Mouse (Mus musculus) MEL (cell line): ENCODE measurements around the gene Meaf6. TPM values are rescaled to one million over a fixed set of nuclear protein-coding genes. Genes with fewer than 3 reads are reported as not detected.

ENCODE experiments used
- DNase-seq: peaks from one replicate; pipeline ENCODE4 v3.0.0; 2011; ENCODE audit warnings: low read depth, low spot score
- H3K27ac ChIP-seq: 2 replicates; pipeline ENCODE4 v1.5.1; 2012; ENCODE audit warnings: low read depth, mild to moderate bottlenecking, control low read depth, low read length, moderate library complexity; ENCODE audit not compliant: control insufficient read depth
- H3K27me3 ChIP-seq, 2 experiments: fragments of 150-350 bp in 1 of 2; sonication (generic) in 1 of 2; 2 replicates each; pipeline ENCODE4 v1.6.1; 2012; ENCODE audit warnings: low read length in 2 of 2, mild to moderate bottlenecking in 2 of 2, improper control_type of control experiment in 1 of 2, moderate library complexity in 1 of 2; ENCODE audit not compliant: insufficient read depth in 2 of 2, control insufficient read depth in 1 of 2
- H3K36me3 ChIP-seq, 2 experiments: 2 replicates each; pipeline ENCODE4 v1.6.1; 2012 to 2014; ENCODE audit warnings: low read length in 2 of 2, improper control_type of control experiment in 1 of 2, inconsistent platforms in 1 of 2, mild to moderate bottlenecking in 1 of 2; ENCODE audit not compliant: insufficient read depth in 2 of 2, control insufficient read depth in 1 of 2
- H3K4me1 ChIP-seq, 2 experiments: fragments of 150-350 bp in 1 of 2; sonication (generic) in 1 of 2; 2 replicates each; pipeline ENCODE4 v1.6.1; 2012; ENCODE audit warnings: low read length in 2 of 2, improper control_type of control experiment in 1 of 2, mild to moderate bottlenecking in 1 of 2; ENCODE audit not compliant: insufficient read depth in 2 of 2, control insufficient read depth in 1 of 2
- H3K4me3 ChIP-seq, 2 experiments: fragments of 150-350 bp in 1 of 2; sonication (generic) in 1 of 2; 2 replicates each; pipeline ENCODE4 v1.5.1; 2012; ENCODE audit warnings: low read depth in 2 of 2, low read length in 2 of 2, mild to moderate bottlenecking in 2 of 2, moderate library complexity in 2 of 2, control low read depth in 1 of 2, improper control_type of control experiment in 1 of 2; ENCODE audit not compliant: control insufficient read depth in 1 of 2, insufficient read depth in 1 of 2
- H3K79me2 ChIP-seq: 2 replicates; pipeline ENCODE4 v1.6.1; 2012; ENCODE audit warnings: mild to moderate bottlenecking, low read length, moderate library complexity; ENCODE audit not compliant: control insufficient read depth, poor library complexity, insufficient read depth
- H3K9ac ChIP-seq: 2 replicates; pipeline ENCODE4 v1.6.1; 2012; ENCODE audit warnings: low read depth, mild to moderate bottlenecking, control low read depth, low read length, moderate library complexity; ENCODE audit not compliant: control insufficient read depth, poor library complexity, severe bottlenecking
- H3K9me3 ChIP-seq: fragments of 150-350 bp; sonication (generic); replicated peaks from 2 replicates; pipeline ENCODE4 v1.6.1; 2012; ENCODE audit warnings: mild to moderate bottlenecking, low read length, improper control_type of control experiment, moderate library complexity; ENCODE audit not compliant: insufficient read depth
- CHD1 ChIP-seq: IDR thresholded peaks from 2 replicates; pipeline ENCODE4 v1.6.1; 2012; ENCODE audit warnings: low read depth, mild to moderate bottlenecking, inconsistent platforms, low read length, improper control_type of control experiment
- CTCF ChIP-seq, 3 experiments: IDR thresholded peaks in 2 of 3; conservative IDR thresholded peaks in 1 of 3; 2 replicates each; pipeline ENCODE4 v1.5.1; 2011 to 2012; ENCODE audit warnings: low read length in 3 of 3, low read depth in 2 of 3, mild to moderate bottlenecking in 2 of 3, improper control_type of control experiment in 1 of 3, inconsistent platforms in 1 of 3, mixed read lengths in 1 of 3, moderate library complexity in 1 of 3; ENCODE audit not compliant: control insufficient read depth in 1 of 3, insufficient read depth in 1 of 3, poor library complexity in 1 of 3, severe bottlenecking in 1 of 3
- GATA1 ChIP-seq: IDR thresholded peaks from 2 replicates; pipeline ENCODE4 v1.6.1; 2011; ENCODE audit warnings: low read depth, low read length, improper control_type of control experiment
- MEF2A ChIP-seq: IDR thresholded peaks from 2 replicates; pipeline ENCODE4 v1.6.1; 2014; ENCODE audit warnings: low read depth, mild to moderate bottlenecking, inconsistent platforms, low read length, improper control_type of control experiment; ENCODE audit not compliant: poor library complexity, insufficient replicate concordance, severe bottlenecking; ENCODE audit errors: extremely low read depth
- MXI1 ChIP-seq: IDR thresholded peaks from 2 replicates; pipeline ENCODE4 v1.6.1; 2011; ENCODE audit warnings: mild to moderate bottlenecking, low read depth, low read length, improper control_type of control experiment
- MYB ChIP-seq: IDR thresholded peaks from 2 replicates; pipeline ENCODE4 v1.6.1; 2011; ENCODE audit warnings: mild to moderate bottlenecking, low read depth, low read length, improper control_type of control experiment
- POLR2A ChIP-seq, 2 experiments: IDR thresholded peaks; 2 replicates each; pipeline ENCODE4 v1.6.1; 2011 to 2012; ENCODE audit warnings: low read length in 2 of 2, mild to moderate bottlenecking in 2 of 2, control low read depth in 1 of 2, improper control_type of control experiment in 1 of 2, low read depth in 1 of 2, moderate library complexity in 1 of 2; ENCODE audit not compliant: control insufficient read depth in 1 of 2, insufficient read depth in 1 of 2, poor library complexity in 1 of 2
- RAD21 ChIP-seq: IDR thresholded peaks from 2 replicates; pipeline ENCODE4 v1.6.1; 2011; ENCODE audit warnings: mild to moderate bottlenecking, low read depth, low read length, improper control_type of control experiment
- RCOR1 ChIP-seq: IDR thresholded peaks from 2 replicates; pipeline ENCODE4 v1.6.1; 2012; ENCODE audit warnings: low read depth, mild to moderate bottlenecking, inconsistent platforms, low read length, improper control_type of control experiment
- SMC3 ChIP-seq: IDR thresholded peaks from 2 replicates; pipeline ENCODE4 v1.6.1; 2011; ENCODE audit warnings: low read depth, low read length, improper control_type of control experiment
- TAL1 ChIP-seq: IDR thresholded peaks from 2 replicates; pipeline ENCODE4 v1.6.1; 2012; ENCODE audit warnings: mild to moderate bottlenecking, inconsistent platforms, low read length, moderate library complexity, mixed read lengths
- TBP ChIP-seq: IDR thresholded peaks from 2 replicates; pipeline ENCODE4 v1.8.0; 2011; ENCODE audit warnings: low read depth, low read length, improper control_type of control experiment
- UBTF ChIP-seq: IDR thresholded peaks from 2 replicates; pipeline ENCODE4 v1.6.1; 2012; ENCODE audit warnings: low read depth, mild to moderate bottlenecking, inconsistent platforms, low read length, improper control_type of control experiment, moderate library complexity, borderline replicate concordance; ENCODE audit not compliant: insufficient read depth
- ZC3H11A ChIP-seq: IDR thresholded peaks from 2 replicates; pipeline ENCODE4 v1.6.1; 2012; ENCODE audit warnings: low read depth, mild to moderate bottlenecking, inconsistent platforms, low read length, improper control_type of control experiment
- ZMIZ1 ChIP-seq: IDR thresholded peaks from 2 replicates; pipeline ENCODE4 v1.6.1; 2012; ENCODE audit warnings: low read depth, mild to moderate bottlenecking, inconsistent platforms, low read length, improper control_type of control experiment, moderate library complexity
- ZNF384 ChIP-seq: IDR thresholded peaks from 2 replicates; pipeline ENCODE4 v1.6.1; 2012; ENCODE audit warnings: low read depth, mild to moderate bottlenecking, inconsistent platforms, low read length, improper control_type of control experiment
- polyA plus RNA-seq, 2 experiments: library from polyadenylated mRNA; stranded (reverse) in 1 of 2; unstranded in 1 of 2; fragments of >175 nt in 1 of 2; fragments of >200 nt in 1 of 2; gene quantifications; 2 replicates each; pipeline versions ENCODE4 v1.2.1 to v1.2.4; 2012; ENCODE audit warnings: low replicate concordance in 2 of 2, low read depth in 1 of 2; ENCODE audit not compliant: insufficient read length in 2 of 2, insufficient read depth in 1 of 2, missing spikeins in 1 of 2
- total RNA-seq: library from RNA; depleted of rRNA; stranded (reverse); fragments of 300-350 nt; gene quantifications from 2 replicates; pipeline ENCODE4 v1.2.3, GENCODE M21; 2012

The Meaf6 gene
- total and polyA plus RNA-seq, 3 experiments: 34.9 to 46.7 TPM; not detected in 1

DNA sequence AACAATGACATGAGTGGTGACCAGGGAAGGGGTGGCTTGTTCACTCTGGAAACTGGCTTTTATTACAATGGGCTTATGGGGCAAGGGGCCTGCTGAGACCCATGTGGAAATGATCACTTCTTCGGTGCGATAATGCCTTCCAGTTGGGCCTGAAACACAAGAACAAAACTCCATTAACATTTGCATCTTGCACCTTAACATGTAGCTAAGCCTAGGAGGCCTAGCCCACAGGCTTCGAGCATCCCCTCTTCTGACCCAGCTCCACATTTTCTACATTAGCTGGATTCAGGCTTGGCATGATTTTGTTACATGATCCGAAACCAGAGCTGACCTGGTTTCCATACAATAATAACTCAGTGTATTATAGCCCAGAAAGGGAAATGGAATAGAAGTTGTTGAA, 28.5 kb upstream of the Meaf6 start:
- H3K9ac ChIP-seq: no peak overlapping the region
- H3K27me3 ChIP-seq: no peaks in the 10 kb centered on the region
- DNase-seq: no peak
- H3K4me1 ChIP-seq: peaks cover 6 to 19% of the 10 kb centered on the region in 2 experiments; a peak in 3 of 4 replicates
- H3K79me2 ChIP-seq: no peaks in the 10 kb centered on the region
- no peak overlapping the region for H3K4me3 ChIP-seq
- no peaks in the 10 kb centered on the region for H3K9me3 ChIP-seq
- 0 out of 2 replicates have a peak overlapping the region, but pooled peaks have one; percentile 13 for H3K27ac ChIP-seq
- peaks cover 5 to 13% of the 10 kb centered on the region in 2 experiments for H3K36me3 ChIP-seq
- TF ChIP-seq ZNF384 (no peak), POLR2A (IDR thresholded peaks at IDR 0.05; ENCODE audit: control insufficient read depth in 1 of 2, insufficient read depth in 1 of 2, low read depth in 1 of 2, low read length in 2 of 2, poor library complexity in 1 of 2) (peak in 1 of 2 experiments; percentile 23; a peak in 1 of 4 replicates), TAL1 (no peak)
- TF ChIP-seq, all 39 proteins: peak for 1

DNA sequence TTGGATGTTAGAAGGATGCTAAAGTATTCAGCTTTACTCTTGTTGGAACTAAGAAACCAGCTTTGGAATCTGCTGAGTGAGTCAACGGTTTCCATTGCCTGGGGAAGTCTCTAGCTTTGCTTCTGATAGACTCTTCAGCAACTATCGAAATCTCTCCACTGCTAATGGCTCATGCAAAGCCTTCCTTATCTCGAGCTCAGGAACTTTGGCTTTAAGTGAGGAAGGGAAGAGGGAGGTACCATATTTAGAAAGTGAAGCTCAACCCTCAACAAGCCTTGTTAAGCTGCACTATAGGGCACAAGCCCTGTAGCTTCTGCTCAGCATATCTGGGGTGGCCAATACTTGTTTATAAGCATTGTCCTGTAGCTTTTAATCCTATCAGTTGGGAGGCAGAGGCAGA, 27.7 kb upstream of the Meaf6 start:
- TF ChIP-seq SMC3 (no peak), MEF2A (no peak), MYB (no peak), RAD21 (no peak), CHD1 (no peak), MXI1 (no peak), TBP (0 out of 2 replicates have a peak, but pooled peaks have one; percentile 16), CTCF (IDR thresholded peaks at IDR 0.05 in 2 of 3, conservative IDR thresholded peaks at IDR 0.05 in 1 of 3; ENCODE audit: control insufficient read depth in 1 of 3, insufficient read depth in 1 of 3, low read depth in 2 of 3, low read length in 3 of 3, poor library complexity in 1 of 3, severe bottlenecking in 1 of 3) (no peak), RCOR1 (peak; percentile 43; the same call in 1 of the 2 replicates), ZMIZ1 (no peak), ZC3H11A (no peak), UBTF (no peak), GATA1 (peak; percentile 62)
- H3K4me3 ChIP-seq: no peak overlapping the region
- no peak overlapping the region for H3K9ac ChIP-seq
- peaks cover 6 to 19% of the 10 kb centered on the region in 2 experiments; a peak in 3 of 4 replicates for H3K4me1 ChIP-seq
- H3K79me2 ChIP-seq: no peaks in the 10 kb centered on the region
- H3K27me3 ChIP-seq: no peaks in the 10 kb centered on the region
- H3K27ac ChIP-seq: peak overlapping the region; percentile 59
- peaks cover 4 to 13% of the 10 kb centered on the region in 2 experiments for H3K36me3 ChIP-seq
- H3K9me3 ChIP-seq: no peaks in the 10 kb centered on the region
- DNase-seq: peak; percentile 72
